Mouse (Mus musculus) liver, postnatal 0 days (tissue): ENCODE results near the gene Necap2.

ENCODE experiments used
- CTCF ChIP-seq: sonication (generic); IDR thresholded peaks from 2 replicates; pipeline ENCODE4 v1.5.1; 2016; ENCODE audit warnings: antibody characterized with exemption, low read depth
- EP300 ChIP-seq: IDR thresholded peaks from 2 replicates; pipeline ENCODE4 v1.6.1; 2016; ENCODE audit warnings: antibody characterized with exemption, low read depth, mild to moderate bottlenecking

GRCm38 (mm10) chr4:141073661-141074060 is 4.5 kb downstream of the Necap2 start:
- TF ChIP-seq CTCF (no peak), EP300 (no peak)
